Mouse (Mus musculus) bone marrow, adult 2 months (tissue): ENCODE results near the gene Ilf2. TPM values are rescaled to one million over a fixed set of nuclear protein-coding genes. Genes with fewer than 3 reads are reported as not detected.
A peak's percentile ranks its signal among the peaks of the same experiment; 100 is the strongest.

Experiments used
- H3K27ac ChIP-seq: fragments of 200-500 bp; 2 replicates; pipeline ENCODE4 v1.5.1; 2012; ENCODE audit warnings: low read depth, mild to moderate bottlenecking, control low read depth, inconsistent platforms, low read length; ENCODE audit not compliant: control insufficient read depth, poor library complexity, insufficient read depth
- H3K4me1 ChIP-seq: fragments of 200-500 bp; 2 replicates; pipeline ENCODE4 v1.6.1; 2011; ENCODE audit warnings: low read length; ENCODE audit not compliant: control insufficient read depth, insufficient read depth
- H3K4me3 ChIP-seq: fragments of 200-500 bp; replicated peaks from 2 replicates; pipeline ENCODE3; 2011; ENCODE audit warnings: mild to moderate bottlenecking, low read depth, low read length, control low read depth; ENCODE audit not compliant: control insufficient read depth
- CTCF ChIP-seq: fragments of 200-500 bp; IDR thresholded peaks from 2 replicates; pipeline ENCODE4 v1.5.1; 2011; ENCODE audit warnings: low read length, control low read depth; ENCODE audit not compliant: control insufficient read depth, insufficient read depth
- POLR2A ChIP-seq: fragments of 200-500 bp; IDR thresholded peaks from 2 replicates; pipeline ENCODE4 v1.6.1; 2011; ENCODE audit warnings: low read depth, mild to moderate bottlenecking, control low read depth, low read length, borderline replicate concordance; ENCODE audit not compliant: control insufficient read depth
- WGBS: fragments of 180-500 bp; shearing (Covaris S2); methylation state at CpG from one replicate; pipeline ENCODE4 v1.1.7; 2018; 5-methylcytosine and 5-hydroxymethylcytosine counted together
- polyA plus RNA-seq: library from polyadenylated mRNA; stranded (reverse); fragments of >200 nt; gene quantifications from 2 replicates; pipeline ENCODE4 v1.2.4, GENCODE M21; 2011; ENCODE audit warnings: low replicate concordance; ENCODE audit not compliant: missing spikeins, insufficient read depth, insufficient read length

The Ilf2 gene
- polyA plus RNA-seq, 1 experiment: 110 TPM

GRCm38 (mm10) chr3:90488576-90488975 is 12.7 kb downstream of the Ilf2 start:
- Histone ChIP-seq H3K4me1 (no peaks in the 10 kb centered on the region), H3K4me3 (no peak overlapping the region), H3K27ac (no peak overlapping the region)
- WGBS: 89% methylated on average over 6 of the region's 6 CpGs
- TF ChIP-seq POLR2A: no peak
- TF ChIP-seq CTCF: no peak

GRCm38 (mm10) chr3:90490696-90491256 is 14.8 kb downstream of the Ilf2 start, which contains the start of gene Snapin:
Gene Snapin (minus strand): TSS chr3:90491033.
- Histone ChIP-seq H3K4me1 (no peaks in the 10 kb centered on the region), H3K27ac (peak within 1 kb of the TSS; percentile 92), H3K4me3 (peak within 1 kb of the TSS; percentile 91)
- TF ChIP-seq CTCF: peak; percentile 85
- TF ChIP-seq POLR2A: peak; percentile 63; the same call in 1 of the 2 replicates
- under 1% methylated on average over 37 of the region's 37 CpGs for WGBS

DNA sequence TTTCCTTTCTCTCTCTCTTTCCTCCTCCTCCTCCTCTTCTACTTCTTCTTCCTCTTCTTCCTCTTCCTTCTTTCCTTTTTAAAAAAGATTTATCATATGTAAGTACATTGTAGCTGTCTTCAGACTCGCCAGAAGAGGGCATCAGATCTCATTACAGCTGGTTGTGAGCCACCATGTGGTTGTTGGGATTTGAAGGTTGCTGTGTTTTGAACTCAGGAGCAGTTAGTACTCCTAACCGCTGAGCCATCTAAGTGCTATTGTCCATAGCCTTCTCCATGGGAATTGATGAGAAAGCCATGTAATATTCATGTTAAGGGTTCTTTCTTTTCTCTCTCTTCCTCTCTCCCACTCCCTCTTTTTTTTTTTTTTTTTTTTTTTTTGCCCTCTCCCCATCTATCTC is 15.4 kb downstream of the Ilf2 start:
- WGBS: 33% methylated on average over 2 of the region's 2 CpGs
- Histone ChIP-seq H3K27ac (no peak overlapping the region), H3K4me1 (no peaks in the 10 kb centered on the region), H3K4me3 (no peak overlapping the region)
- TF ChIP-seq CTCF (no peak), POLR2A (no peak)

- no peak overlapping the region for H3K27ac ChIP-seq
- 82% methylated on average over 4 of the region's 4 CpGs for WGBS
- no peak for TF ChIP-seq CTCF
- no peak for TF ChIP-seq POLR2A
Measured at GRCm38 (mm10) chr3:90493831-90494540, 18.1 kb downstream of the Ilf2 start.

DNA sequence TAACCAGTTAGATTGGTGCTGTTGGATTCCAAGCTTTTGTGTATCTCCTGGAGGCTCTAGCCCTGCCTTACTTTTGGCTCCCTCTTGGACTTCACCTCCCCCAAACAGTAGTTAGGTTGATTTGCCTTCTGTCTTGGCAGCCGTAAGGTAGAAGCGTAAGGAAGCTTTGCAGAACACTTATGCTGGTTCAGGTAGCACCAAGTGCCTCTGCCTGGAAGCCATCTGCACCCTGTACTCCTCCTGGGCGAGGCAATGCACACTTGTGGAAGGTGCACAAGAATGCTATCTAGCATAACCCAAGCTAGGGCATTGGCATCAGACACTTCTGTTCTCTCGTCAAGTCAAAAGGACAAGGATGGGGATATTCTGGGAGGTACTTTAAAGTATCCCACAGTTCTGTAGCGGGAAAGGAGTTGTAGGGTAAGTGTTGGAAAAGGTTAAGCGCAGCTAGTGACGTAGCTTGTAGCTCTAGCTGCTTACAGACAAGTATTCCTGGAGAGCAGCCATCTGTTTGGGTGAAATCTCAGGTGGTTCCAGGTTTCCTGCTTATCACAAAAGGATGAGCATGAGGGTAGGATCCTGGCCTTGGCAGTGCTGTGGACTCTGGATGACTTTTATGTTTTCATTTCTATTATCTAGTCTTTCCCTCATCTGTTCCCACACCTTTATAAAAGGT is 20.1 kb downstream of the Ilf2 start:
- TF ChIP-seq CTCF: no peak
- no peak for TF ChIP-seq POLR2A
- Histone ChIP-seq H3K4me1 (no peaks in the 10 kb centered on the region), H3K4me3 (no peak overlapping the region), H3K27ac (no peak overlapping the region)
- 90% methylated on average over 7 of the region's 7 CpGs for WGBS

More at GRCm38 (mm10) chr3:90493831-90494540, 18.1 kb downstream of the Ilf2 start:
- H3K4me3 ChIP-seq: no peak overlapping the region
- H3K4me1 ChIP-seq: no peaks in the 10 kb centered on the region

GRCm38 (mm10) chr3:90497597-90497996 is 21.7 kb downstream of the Ilf2 start:
- TF ChIP-seq CTCF (no peak), POLR2A (no peak)
- no peak overlapping the region for H3K27ac ChIP-seq
- no peaks in the 10 kb centered on the region for H3K4me1 ChIP-seq
- no peak overlapping the region for H3K4me3 ChIP-seq

DNA sequence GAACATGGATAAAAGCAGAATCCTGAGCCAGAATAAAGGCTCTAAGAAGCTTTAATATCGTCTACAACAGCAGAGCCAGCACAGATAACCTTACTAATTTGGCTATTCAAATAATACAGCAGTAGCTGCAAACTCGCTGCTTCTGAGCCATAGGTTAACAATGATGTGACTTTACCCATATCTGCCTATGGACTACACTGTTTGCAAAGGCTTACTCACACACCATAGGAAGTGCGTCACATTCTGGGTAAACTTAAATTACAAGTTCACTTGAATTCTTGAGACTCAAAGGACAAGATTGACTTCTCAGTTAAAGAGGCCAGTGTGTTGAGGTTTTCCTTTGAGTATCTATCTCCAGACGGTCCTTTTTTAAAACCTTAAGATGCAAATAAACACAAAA is 27.5 kb downstream of the Ilf2 start:
- H3K4me1 ChIP-seq: no peaks in the 10 kb centered on the region; the same call in 1 of the 2 replicates
- H3K4me3 ChIP-seq: no peak overlapping the region
- no peak overlapping the region for H3K27ac ChIP-seq
- TF ChIP-seq POLR2A (no peak), CTCF (no peak)
- 85% methylated on average over 4 of the region's 4 CpGs for WGBS

- H3K4me3 ChIP-seq: no peak overlapping the region
- no peak for TF ChIP-seq CTCF
- TF ChIP-seq POLR2A: no peak
- H3K4me1 ChIP-seq: no peaks in the 10 kb centered on the region; the same call in 1 of the 2 replicates
- no peak overlapping the region for H3K27ac ChIP-seq
- 90% methylated on average over 5 of the region's 5 CpGs for WGBS
Measured at GRCm38 (mm10) chr3:90505216-90505615, 29.3 kb downstream of the Ilf2 start.
